Mouse (Mus musculus): ENCODE results near the gene Slc17a7. TPM values are rescaled to one million over a fixed set of nuclear protein-coding genes. Genes with fewer than 3 reads are reported as not detected.

The Slc17a7 gene
- polyA plus RNA-seq, 1 experiment, result not detected

DNA sequence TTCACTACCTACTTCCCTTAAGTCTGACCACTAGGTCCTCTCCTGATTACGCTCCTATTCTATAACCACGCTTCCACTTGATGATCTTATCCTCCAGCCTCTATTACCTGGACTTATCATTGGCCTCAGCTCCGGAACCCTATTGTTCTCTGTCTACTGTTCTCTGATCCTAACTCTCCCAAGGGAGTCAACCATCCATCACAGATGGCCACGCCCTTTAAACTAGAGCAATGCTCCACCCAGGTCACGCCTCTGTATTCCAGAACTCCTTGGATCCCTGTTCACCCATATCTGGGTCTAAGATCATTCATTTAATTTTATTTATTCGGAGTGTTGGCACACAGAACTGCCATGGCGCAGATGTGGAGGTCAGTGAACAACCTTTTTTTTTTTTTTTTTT is 48.6 kb downstream of the Slc17a7 start:
- no peak overlapping the region for H3K4me3 ChIP-seq (ENCODE audit: insufficient read depth, low read length)
- H3K4me1 ChIP-seq (ENCODE audit: control insufficient read depth, insufficient read depth, low read length), result no peaks in the 10 kb centered on the region

DNA sequence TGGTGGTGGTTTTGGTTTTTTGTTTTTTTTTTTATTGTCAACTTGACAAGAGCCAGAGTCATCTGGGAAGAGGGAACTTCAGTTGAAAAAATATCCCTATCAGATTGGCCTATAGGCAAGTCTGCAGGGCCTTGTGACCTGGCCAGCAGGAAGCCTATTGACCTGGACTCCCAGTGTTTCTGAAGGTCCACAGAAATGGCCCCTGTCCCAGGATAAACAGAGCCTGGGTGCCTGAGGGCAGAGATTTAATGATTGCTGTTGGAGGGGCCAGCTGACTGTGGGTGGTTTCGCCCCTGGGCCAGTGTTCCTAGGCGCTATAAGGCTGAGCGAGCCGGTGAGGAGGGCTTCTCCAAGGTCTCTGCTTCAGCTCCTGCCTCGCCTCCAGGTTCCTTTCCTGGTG is 50.0 kb downstream of the Slc17a7 start:
- Histone ChIP-seq H3K4me3 (ENCODE audit: insufficient read depth, low read length) (no peak overlapping the region), H3K27ac (ENCODE audit: insufficient read depth, low read depth, low read length) (no peak overlapping the region), H3K4me1 (ENCODE audit: control insufficient read depth, insufficient read depth, low read length) (no peaks in the 10 kb centered on the region)
- TF ChIP-seq CTCF (IDR thresholded peaks at IDR 0.05; ENCODE audit: low read depth, low read length) (no peak), POLR2A (IDR thresholded peaks at IDR 0.05; ENCODE audit: borderline replicate concordance, low read depth, low read length) (no peak)

More for the DNA sequence above, 48.6 kb downstream of the Slc17a7 start:
- H3K27ac ChIP-seq (ENCODE audit: insufficient read depth, low read depth, low read length), result no peak overlapping the region
- no peak for TF ChIP-seq CTCF (IDR thresholded peaks at IDR 0.05; ENCODE audit: low read depth, low read length)
- no peak for TF ChIP-seq POLR2A (IDR thresholded peaks at IDR 0.05; ENCODE audit: borderline replicate concordance, low read depth, low read length)

DNA sequence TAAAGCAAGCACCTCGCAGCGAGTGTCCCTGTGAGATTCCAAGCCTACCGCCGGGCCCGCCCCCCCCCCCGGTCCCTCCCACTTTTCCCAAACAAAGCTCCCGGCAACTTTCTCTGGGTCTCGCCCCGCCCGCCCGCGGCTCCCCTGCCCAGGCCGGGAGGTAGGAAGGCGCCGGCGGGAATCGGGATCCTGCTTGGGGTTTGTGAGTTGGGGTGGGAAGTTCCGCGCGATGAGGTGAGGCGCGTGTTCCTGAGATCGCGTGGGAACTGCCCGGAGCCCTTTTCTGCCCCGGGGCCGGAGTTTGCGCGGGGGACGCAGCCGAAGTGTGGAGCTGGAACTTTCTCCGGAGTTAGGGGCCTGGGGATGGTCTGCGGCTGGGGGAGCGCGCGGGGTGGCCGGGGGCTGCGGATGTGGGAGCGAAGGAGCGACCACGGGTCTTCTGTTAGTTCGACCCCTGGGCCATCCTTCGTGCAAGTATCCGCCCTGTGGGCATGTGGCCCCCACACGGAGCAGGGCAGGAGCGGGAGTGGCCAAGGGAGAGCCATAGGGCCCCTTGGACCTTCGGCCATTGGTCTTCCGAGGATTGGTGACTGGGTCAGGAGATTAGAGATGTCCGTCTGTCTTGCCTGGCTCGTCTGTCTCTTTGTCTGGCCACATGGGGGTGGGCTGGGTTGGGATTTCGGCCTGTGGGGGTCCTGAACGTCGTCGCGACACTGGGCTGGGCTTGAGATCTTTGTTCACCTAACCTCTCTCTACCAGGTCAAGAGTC is 52.1 kb downstream of the Slc17a7 start, which contains the start of gene Tead2:
Gene Tead2, plus strand, starts transcription at position 81 of the 769 bp plus-strand sequence.
- no peak within 1 kb of the TSS for H3K4me3 ChIP-seq (ENCODE audit: insufficient read depth, low read length)
- H3K27ac ChIP-seq (ENCODE audit: insufficient read depth, low read depth, low read length), result no peak within 1 kb of the TSS

DNA sequence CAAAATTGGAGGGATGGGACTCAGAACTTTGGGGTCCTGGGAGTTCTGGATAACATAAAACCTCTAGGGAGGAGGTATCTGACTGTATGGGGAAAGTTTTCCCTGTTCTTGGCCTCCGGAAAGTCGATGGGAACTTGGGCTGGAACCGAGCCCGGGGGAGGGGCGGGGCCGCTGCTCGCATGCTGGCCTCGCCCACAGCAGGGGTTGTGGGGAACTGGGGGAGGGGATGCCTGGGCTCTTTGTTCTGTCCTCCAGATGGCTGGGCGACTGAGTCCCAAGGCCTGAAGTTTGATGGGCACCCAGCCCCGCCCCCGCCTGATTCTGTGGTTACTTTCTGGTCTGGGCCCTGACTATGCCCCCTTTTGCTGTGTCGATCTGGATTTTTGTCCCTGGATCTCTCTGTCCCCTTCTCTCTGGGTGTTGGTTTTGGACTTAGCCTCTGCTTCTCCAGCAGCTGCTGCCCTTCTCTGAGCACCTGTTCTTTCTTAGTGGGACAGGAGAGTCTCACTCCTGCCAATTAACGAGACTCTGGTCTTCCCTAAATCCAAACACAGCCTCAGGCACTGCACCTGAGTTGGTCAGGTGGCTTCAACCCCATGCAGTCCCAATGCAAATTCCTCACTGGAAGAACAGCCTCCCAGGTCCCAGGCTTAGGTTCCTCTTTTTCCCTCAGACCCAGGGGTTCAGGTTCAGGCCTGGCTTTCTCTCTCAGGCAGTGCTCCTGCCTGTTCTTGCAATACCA is 52.9 kb downstream of the Slc17a7 start:
- Histone ChIP-seq H3K27ac (ENCODE audit: insufficient read depth, low read depth, low read length) (no peak overlapping the region), H3K4me1 (ENCODE audit: control insufficient read depth, insufficient read depth, low read length) (no peaks in the 10 kb centered on the region; the same call in 1 of the 2 replicates), H3K4me3 (ENCODE audit: insufficient read depth, low read length) (no peak overlapping the region)
- TF ChIP-seq CTCF (IDR thresholded peaks at IDR 0.05; ENCODE audit: low read depth, low read length) (no peak), POLR2A (IDR thresholded peaks at IDR 0.05; ENCODE audit: borderline replicate concordance, low read depth, low read length) (no peak)

More for the DNA sequence above, 52.1 kb downstream of the Slc17a7 start, which contains the start of gene Tead2:
- TF ChIP-seq POLR2A (IDR thresholded peaks at IDR 0.05; ENCODE audit: borderline replicate concordance, low read depth, low read length) (no peak), CTCF (IDR thresholded peaks at IDR 0.05; ENCODE audit: low read depth, low read length) (no peak)
- H3K4me1 ChIP-seq (ENCODE audit: control insufficient read depth, insufficient read depth, low read length), result no peaks in the 10 kb centered on the region; the same call in 1 of the 2 replicates

DNA sequence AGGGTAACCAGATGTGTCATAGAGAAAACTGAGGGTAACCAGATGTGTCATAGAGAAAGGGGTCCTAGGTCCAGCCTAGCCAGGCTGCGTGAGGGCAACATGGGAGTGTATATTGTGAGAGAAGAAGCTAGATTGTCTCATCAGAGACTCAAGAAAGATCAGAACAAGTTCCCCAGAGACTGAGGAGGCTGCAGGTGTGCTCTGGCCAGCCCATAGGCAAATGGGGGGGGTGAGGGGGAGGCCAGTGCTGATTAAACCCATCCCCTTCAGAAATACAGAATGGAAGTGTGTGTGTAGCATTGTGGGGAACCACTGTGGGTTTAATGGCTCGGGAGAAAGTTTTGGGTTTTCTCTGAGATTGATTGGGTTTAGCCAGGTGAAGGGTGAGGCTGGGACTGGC is 57.9 kb downstream of the Slc17a7 start:
- Histone ChIP-seq H3K27ac (ENCODE audit: insufficient read depth, low read depth, low read length) (no peak overlapping the region), H3K4me1 (ENCODE audit: control insufficient read depth, insufficient read depth, low read length) (no peaks in the 10 kb centered on the region; the same call in 1 of the 2 replicates), H3K4me3 (ENCODE audit: insufficient read depth, low read length) (no peak overlapping the region)
- TF ChIP-seq CTCF (IDR thresholded peaks at IDR 0.05; ENCODE audit: low read depth, low read length) (no peak), POLR2A (IDR thresholded peaks at IDR 0.05; ENCODE audit: borderline replicate concordance, low read depth, low read length) (no peak)

DNA sequence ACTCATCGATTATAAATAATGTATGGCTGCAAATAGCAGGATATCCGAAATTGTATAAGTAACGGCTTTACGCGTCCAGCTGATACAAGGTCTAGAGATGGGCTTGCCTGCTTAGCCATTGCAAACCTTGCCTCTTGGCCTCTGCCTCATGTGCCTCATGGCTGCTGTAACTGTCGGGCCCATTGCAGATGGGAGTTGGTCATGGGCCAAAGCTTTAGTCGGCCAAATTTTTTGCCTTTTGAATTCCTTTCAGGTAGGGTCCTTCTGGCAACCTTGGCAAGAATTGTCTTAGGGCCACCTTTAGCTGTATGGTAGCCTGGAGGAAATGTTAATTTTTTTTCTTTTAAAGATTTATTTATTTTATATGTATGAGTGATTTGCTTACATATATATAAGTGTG is 61.1 kb downstream of the Slc17a7 start:
- TF ChIP-seq POLR2A (IDR thresholded peaks at IDR 0.05; ENCODE audit: borderline replicate concordance, low read depth, low read length) (no peak), CTCF (IDR thresholded peaks at IDR 0.05; ENCODE audit: low read depth, low read length) (no peak)
- Histone ChIP-seq H3K27ac (ENCODE audit: insufficient read depth, low read depth, low read length) (no peak overlapping the region), H3K4me1 (ENCODE audit: control insufficient read depth, insufficient read depth, low read length) (no peaks in the 10 kb centered on the region), H3K4me3 (ENCODE audit: insufficient read depth, low read length) (no peak overlapping the region)

Other genes starting within 250 kb of the Slc17a7 start
- 42.3 and 56.7 TPM in 2 replicates for gene Ap2a1, start 234.5 kb upstream of the Slc17a7 start, polyA plus RNA-seq (2012; ENCODE audit: insufficient read depth, insufficient read length, missing spikeins)
- gene Tsks, start 220.7 kb upstream of the Slc17a7 start, polyA plus RNA-seq (2012; ENCODE audit: insufficient read depth, insufficient read length, missing spikeins), result not detected in 2 replicates
- 0.99 and 2.3 TPM in 2 replicates for gene Cpt1c, start 189.1 kb upstream of the Slc17a7 start, polyA plus RNA-seq (2012; ENCODE audit: insufficient read depth, insufficient read length, missing spikeins)
- 54.4 and 61.6 TPM in 2 replicates for gene Prmt1, start 177.4 kb upstream of the Slc17a7 start, polyA plus RNA-seq (2012; ENCODE audit: insufficient read depth, insufficient read length, missing spikeins)
- 91.0 and 94.7 TPM in 2 replicates for gene Irf3, start 166.3 kb upstream of the Slc17a7 start, polyA plus RNA-seq (2012; ENCODE audit: insufficient read depth, insufficient read length, missing spikeins)
- gene Bcl2l12, start 165.2 kb upstream of the Slc17a7 start, polyA plus RNA-seq (2012; ENCODE audit: insufficient read depth, insufficient read length, missing spikeins), result 15.3 and 16.0 TPM in 2 replicates
- gene Scaf1, start 147.6 kb upstream of the Slc17a7 start, polyA plus RNA-seq (2012; ENCODE audit: insufficient read depth, insufficient read length, missing spikeins), result 44.3 and 47.3 TPM in 2 replicates
- gene Rras, start 146.0 kb upstream of the Slc17a7 start, polyA plus RNA-seq (2012; ENCODE audit: insufficient read depth, insufficient read length, missing spikeins), result 119 and 123 TPM in 2 replicates
- gene Prr12, start 111.1 kb upstream of the Slc17a7 start, polyA plus RNA-seq (2012; ENCODE audit: insufficient read depth, insufficient read length, missing spikeins), result 19.3 and 22.5 TPM in 2 replicates
- 68.2 and 68.9 TPM in 2 replicates for gene Nosip, start 101.5 kb upstream of the Slc17a7 start, polyA plus RNA-seq (2012; ENCODE audit: insufficient read depth, insufficient read length, missing spikeins)
- gene Prrg2, start 101.3 kb upstream of the Slc17a7 start, polyA plus RNA-seq (2012; ENCODE audit: insufficient read depth, insufficient read length, missing spikeins), result 22.9 and 23.6 TPM in 2 replicates
- gene Rcn3, start 71.7 kb upstream of the Slc17a7 start, polyA plus RNA-seq (2012; ENCODE audit: insufficient read depth, insufficient read length, missing spikeins), result 3.1 and 4.6 TPM in 2 replicates
- 149 and 150 TPM in 2 replicates for gene Fcgrt, start 60.1 kb upstream of the Slc17a7 start, polyA plus RNA-seq (2012; ENCODE audit: insufficient read depth, insufficient read length, missing spikeins)
- gene Rps11, start 39.5 kb upstream of the Slc17a7 start, polyA plus RNA-seq (2012; ENCODE audit: insufficient read depth, insufficient read length, missing spikeins), result 1,675 and 1,722 TPM in 2 replicates
- gene Rpl13a, start 35.2 kb upstream of the Slc17a7 start, polyA plus RNA-seq (2012; ENCODE audit: insufficient read depth, insufficient read length, missing spikeins), result 1,569 and 1,898 TPM in 2 replicates
- gene Gm45713, start 27.7 kb upstream of the Slc17a7 start, polyA plus RNA-seq (2012; ENCODE audit: insufficient read depth, insufficient read length, missing spikeins), result not detected in 2 replicates
- gene Flt3l, start 27.5 kb upstream of the Slc17a7 start, polyA plus RNA-seq (2012; ENCODE audit: insufficient read depth, insufficient read length, missing spikeins), result 28.2 and 30.8 TPM in 2 replicates
- 65.7 and 66.7 TPM in 2 replicates for gene Pih1d1, start 9.6 kb upstream of the Slc17a7 start, polyA plus RNA-seq (2012; ENCODE audit: insufficient read depth, insufficient read length, missing spikeins)
- gene Aldh16a1, start 9.4 kb upstream of the Slc17a7 start, polyA plus RNA-seq (2012; ENCODE audit: insufficient read depth, insufficient read length, missing spikeins), result 89.0 and 111 TPM in 2 replicates
- not detected in 2 replicates for gene Gfy, start 15.6 kb downstream of the Slc17a7 start, polyA plus RNA-seq (2012; ENCODE audit: insufficient read depth, insufficient read length, missing spikeins)
- not detected in 2 replicates for gene Pth2, start 17.0 kb downstream of the Slc17a7 start, polyA plus RNA-seq (2012; ENCODE audit: insufficient read depth, insufficient read length, missing spikeins)
- 0.24 TPM in 1 of 2 replicates, not detected in the other for gene Ccdc155, start 40.9 kb downstream of the Slc17a7 start, polyA plus RNA-seq (2012; ENCODE audit: insufficient read depth, insufficient read length, missing spikeins)
- gene Dkkl1, start 48.2 kb downstream of the Slc17a7 start, polyA plus RNA-seq (2012; ENCODE audit: insufficient read depth, insufficient read length, missing spikeins), result not detected in 2 replicates
- gene Tead2, start 51.8 kb downstream of the Slc17a7 start, polyA plus RNA-seq (2012; ENCODE audit: insufficient read depth, insufficient read length, missing spikeins), result 2.1 TPM in 1 of 2 replicates, not detected in the other
- gene Cd37, start 75.2 kb downstream of the Slc17a7 start, polyA plus RNA-seq (2012; ENCODE audit: insufficient read depth, insufficient read length, missing spikeins), result 238 and 243 TPM in 2 replicates
- gene Slc6a16, start 77.1 kb downstream of the Slc17a7 start, polyA plus RNA-seq (2012; ENCODE audit: insufficient read depth, insufficient read length, missing spikeins), result not detected in 2 replicates
- not detected in 2 replicates for gene Slc6a21, start 113.6 kb downstream of the Slc17a7 start, polyA plus RNA-seq (2012; ENCODE audit: insufficient read depth, insufficient read length, missing spikeins)
- gene Trpm4, start 169.8 kb downstream of the Slc17a7 start, polyA plus RNA-seq (2012; ENCODE audit: insufficient read depth, insufficient read length, missing spikeins), result 14.1 and 16.0 TPM in 2 replicates
- gene Hrc, start 171.3 kb downstream of the Slc17a7 start, polyA plus RNA-seq (2012; ENCODE audit: insufficient read depth, insufficient read length, missing spikeins), result not detected in 2 replicates
- gene Ppfia3, start 203.1 kb downstream of the Slc17a7 start, polyA plus RNA-seq (2012; ENCODE audit: insufficient read depth, insufficient read length, missing spikeins), result 1.6 and 1.8 TPM in 2 replicates
- gene Lin7b, start 206.6 kb downstream of the Slc17a7 start, polyA plus RNA-seq (2012; ENCODE audit: insufficient read depth, insufficient read length, missing spikeins), result 3.0 and 3.6 TPM in 2 replicates
- 385 and 416 TPM in 2 replicates for gene Snrnp70, start 231.8 kb downstream of the Slc17a7 start, polyA plus RNA-seq (2012; ENCODE audit: insufficient read depth, insufficient read length, missing spikeins)
- gene Kcna7, start 241.7 kb downstream of the Slc17a7 start, polyA plus RNA-seq (2012; ENCODE audit: insufficient read depth, insufficient read length, missing spikeins), result not detected in 2 replicates
- not detected in 2 replicates for gene Ntf5, start 249.7 kb downstream of the Slc17a7 start, polyA plus RNA-seq (2012; ENCODE audit: insufficient read depth, insufficient read length, missing spikeins)

All from bone marrow macrophage, adult 2 months (primary cell).